Mouse (Mus musculus) naive thymus-derived CD4-positive, alpha-beta T cell, adult 2 months (primary cell): ENCODE measurements around the gene Gcfc2.
A peak's percentile ranks its signal among the peaks of the same experiment; 100 is the strongest.

Experiments
- DNase-seq: peaks from one replicate; pipeline ENCODE4 v3.0.0-alpha.2; 2011; ENCODE audit warnings: low read depth

The Gcfc2 gene

GRCm38 (mm10) chr6:81923523-81924142, at the start of gene Gcfc2:
Gcfc2 (plus strand) TSS chr6:81923669.
- peak; percentile 95 for DNase-seq

DNA sequence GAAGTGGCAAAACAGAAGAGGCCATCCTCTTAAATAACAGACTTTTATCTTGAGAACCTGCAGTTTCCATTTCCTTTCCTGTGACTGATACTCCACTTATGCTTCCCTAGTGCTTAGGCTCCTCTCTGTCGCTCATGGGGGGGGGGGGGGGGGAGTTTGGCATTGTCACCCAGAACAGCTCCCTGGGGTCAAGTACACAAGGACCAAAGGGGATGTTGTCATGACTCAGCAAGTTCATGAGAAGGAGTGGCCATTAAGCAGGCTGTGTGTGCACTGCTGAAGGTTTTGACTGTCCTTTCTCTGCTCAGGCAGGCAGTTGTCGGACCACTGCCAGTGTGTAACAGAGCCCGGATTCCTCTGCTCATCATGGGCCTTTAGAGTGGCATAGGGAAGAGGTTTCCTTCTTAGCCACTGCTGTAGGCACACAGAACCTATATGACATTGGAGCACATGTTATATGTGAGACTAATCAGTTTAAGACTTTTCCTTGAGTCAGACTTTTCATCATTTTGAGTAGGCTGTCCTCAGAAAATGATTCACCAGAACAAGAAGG, 27.7 kb upstream of the Gcfc2 start:
- no peak for DNase-seq

GRCm38 (mm10) chr6:81910302-81910855, 13.1 kb upstream of the Gcfc2 start:
- DNase-seq, result no peak

DNA sequence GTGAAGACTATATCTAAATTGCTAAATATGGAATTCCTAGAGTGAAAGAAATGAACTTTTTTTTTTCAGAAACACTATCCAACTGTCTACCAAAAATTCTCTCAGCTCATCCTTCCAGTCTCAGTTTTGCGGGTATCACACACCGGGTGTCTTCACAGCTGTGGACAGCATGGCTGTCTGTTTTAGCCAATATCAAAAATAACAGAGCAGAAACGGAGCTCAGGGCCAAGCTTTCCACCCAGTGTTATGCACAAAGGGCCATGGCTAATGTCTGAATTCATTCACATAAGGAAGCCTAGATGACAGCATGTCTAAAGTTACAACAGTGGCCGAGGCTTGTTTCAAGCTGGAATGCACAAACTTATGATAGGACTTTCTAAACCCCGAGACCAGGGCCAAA, 12.2 kb upstream of the Gcfc2 start:
- no peak for DNase-seq

- no peak for DNase-seq
Observed at GRCm38 (mm10) chr6:81911713-81912112, 11.8 kb upstream of the Gcfc2 start.

- no peak for DNase-seq
Observed at GRCm38 (mm10) chr6:81912177-81912576, 11.3 kb upstream of the Gcfc2 start.

DNA sequence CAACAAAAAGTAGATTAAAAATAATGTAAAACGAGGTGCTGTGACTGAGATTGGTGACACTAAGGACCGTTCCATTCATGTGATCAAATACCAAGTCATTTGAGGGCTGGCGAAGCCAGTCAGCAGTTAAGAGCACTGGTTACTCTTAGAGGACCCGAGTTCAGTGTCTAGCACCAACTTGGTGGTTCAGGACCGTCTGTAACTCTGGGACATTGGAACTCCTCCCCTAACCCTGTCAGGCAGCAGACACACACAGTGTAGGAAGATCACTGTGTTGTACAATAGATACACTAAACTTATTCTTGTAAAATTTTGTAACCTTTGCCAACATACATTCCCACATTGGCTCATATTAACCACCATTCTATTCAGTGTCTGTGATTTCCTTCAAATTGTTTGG, 835 bp downstream of the Gcfc2 start:
- peak; percentile 5 for DNase-seq

DNA sequence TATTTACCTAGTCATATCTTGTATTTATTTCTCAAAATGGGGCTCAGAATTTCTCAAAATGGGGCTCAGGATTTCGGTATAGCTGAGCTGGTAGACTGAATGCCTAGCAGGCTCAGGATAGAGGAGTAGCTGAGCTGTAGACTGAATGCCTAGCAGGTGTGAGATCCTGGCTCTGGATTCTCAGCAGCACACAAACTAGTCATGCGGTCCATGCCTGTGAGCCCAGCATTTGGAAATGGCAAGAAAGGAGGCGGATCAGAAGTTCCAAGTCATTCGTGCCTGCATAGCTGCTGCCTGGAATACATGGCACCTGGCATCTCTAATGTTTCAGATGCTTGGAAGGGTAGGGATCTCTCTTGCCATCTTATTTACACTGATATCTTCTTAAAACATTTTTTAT, 5.9 kb downstream of the Gcfc2 start:
- DNase-seq, result no peak

DNA sequence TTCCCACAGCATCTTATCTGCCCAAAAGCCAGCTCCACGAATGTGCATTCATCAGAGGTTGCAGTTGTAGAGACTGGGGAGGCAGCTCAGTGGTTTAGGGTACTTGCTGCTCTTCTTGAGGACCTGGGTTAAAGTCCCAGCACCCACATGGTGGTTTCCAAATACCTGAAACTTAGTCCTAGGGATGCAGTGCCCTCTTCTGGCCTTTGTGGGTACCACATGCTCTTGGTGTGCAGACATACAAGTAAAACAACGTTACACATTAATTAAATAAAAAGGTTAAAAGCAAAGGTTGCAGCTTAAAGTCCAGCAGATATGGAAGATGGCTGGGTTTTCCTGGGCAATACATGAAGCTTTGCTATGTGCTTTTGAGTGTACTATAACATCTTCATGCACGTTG, 9.8 kb downstream of the Gcfc2 start:
- DNase-seq, result peak; percentile 14

DNA sequence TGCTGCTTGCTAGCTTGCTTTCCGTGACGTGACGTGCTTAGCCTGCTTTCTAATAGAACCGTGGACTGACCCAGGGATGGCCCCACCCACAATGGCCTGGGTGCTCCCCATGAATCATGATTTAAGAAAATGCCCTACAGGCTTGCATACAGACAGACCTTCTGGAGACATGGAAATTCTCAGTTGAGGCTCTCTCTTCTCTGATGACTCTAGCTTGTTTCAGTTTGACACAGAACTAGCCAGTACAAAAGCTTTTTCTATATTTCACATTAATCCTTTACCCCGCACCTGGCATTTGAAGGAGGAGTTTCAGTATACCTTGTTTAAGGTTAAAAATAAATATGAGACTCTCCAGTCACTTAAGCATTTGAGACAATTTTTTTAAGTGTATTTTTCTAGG, 18.2 kb downstream of the Gcfc2 start:
- DNase-seq, result no peak

DNA sequence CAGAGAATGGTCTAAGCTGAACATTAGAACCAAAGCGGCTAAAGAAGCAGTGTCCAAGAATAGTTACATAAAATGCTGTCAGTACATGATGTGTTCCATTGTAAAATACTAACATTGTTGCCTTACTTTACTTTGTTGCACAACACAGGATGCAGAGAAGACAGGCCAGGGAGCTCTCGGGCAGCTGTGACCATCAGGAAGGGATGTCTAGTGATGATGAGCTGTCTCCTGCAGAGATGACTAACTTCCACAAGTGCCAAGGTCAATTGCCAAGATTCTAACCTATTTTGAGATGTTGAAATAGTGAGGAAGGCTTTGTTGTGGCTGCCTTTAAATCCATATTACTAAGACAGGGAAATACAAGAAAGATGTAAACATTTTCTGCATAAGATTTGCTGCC, 19.8 kb downstream of the Gcfc2 start:
- DNase-seq, result no peak

DNA sequence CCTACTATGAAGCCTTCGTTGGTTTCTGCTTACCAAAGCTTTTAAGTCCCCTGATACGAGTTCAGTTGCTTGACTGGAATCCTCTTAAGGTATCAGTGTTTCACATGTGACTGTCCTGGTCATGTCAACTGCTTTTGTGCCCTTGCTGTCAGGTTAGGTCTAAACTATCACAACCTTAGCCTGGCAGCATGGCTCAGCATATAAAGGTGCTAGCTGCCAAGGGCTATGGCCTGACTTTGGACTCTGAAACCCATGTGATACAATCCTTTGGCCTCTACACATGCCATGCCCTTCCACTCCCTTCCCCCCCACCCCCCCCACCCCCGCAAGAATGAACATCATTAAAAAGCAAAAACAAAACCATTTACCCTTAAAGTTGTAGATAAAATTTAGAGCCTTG, 21.0 kb downstream of the Gcfc2 start:
- no peak for DNase-seq

DNA sequence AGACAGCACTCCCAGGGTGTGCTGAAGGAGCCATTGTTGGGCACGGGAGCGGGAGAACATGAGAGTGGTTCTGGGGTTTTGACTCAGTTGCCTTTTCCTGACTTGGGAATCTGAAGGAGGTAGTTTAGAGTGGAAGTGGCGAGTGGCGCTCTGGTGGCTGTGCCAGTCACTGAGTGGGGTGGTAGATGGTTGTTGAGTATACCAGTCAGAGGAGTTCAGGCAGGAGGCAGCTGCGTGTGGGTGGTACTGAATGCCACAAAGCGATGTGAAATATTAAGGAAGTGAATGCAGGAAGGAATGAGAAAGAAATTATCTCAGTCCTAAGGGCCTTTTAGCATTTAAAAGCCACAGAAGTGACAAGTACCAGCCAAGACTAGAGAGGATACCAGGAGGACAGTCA, 23.4 kb downstream of the Gcfc2 start:
- DNase-seq, result no peak

DNA sequence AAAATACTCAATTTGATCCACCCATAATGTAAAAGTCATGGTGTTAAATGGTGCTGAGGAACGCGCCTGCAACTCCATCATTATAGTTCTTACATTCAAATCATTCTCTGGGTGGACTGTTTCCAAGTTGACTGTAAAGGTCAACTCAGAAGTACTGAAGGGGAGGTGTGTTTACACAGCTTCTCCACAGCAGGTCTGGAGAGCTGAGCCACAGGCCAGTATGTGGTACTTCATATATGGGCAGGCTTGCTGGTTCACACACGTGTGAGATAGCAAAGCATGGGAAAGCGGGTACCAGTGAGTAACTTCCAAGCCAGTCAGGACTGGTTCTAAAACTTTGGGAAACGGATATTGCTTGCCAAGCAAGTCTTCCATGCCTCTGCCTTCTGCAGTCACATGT, 31.7 kb downstream of the Gcfc2 start:
- no peak for DNase-seq

DNA sequence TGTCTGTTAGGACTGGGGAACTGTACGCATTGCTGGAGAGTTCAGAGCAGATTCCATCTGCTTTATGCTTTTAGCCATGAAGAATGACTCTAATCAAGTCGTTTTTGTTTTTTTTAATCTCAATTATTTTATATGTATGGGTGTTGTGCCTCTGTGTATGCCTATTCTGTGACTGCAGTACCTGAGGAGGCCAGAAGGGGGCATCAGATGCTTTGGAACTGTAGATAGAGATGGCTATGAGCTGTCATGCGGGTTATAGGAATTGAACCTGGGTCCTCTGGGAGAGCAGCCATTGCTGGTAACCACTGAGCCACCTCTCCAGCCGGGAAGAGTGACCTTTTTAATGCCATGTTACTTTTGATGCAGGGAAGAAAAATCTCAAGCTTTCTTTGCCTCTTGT, 32.9 kb downstream of the Gcfc2 start:
- DNase-seq, result peak; percentile 36

DNA sequence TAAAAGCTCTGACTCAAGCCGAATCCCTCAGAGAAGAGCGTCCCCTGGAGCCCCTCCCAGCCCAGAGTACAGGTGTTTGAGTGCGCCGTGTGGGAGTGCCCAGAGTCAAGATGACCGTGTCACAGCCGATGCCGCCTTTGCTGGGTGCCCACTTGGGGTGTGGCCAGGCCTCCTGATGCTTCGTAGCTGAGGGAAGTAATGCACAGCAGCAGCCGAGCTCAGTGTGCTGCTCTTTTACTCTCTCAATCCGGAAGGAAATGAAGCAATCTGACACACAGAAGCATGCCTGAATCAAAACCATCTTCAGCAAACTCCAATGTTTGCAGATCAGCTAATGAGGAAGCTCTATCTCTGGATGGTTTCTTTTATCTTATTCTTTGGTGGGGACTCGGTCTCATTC, 34.5 kb downstream of the Gcfc2 start:
- DNase-seq, result no peak

DNA sequence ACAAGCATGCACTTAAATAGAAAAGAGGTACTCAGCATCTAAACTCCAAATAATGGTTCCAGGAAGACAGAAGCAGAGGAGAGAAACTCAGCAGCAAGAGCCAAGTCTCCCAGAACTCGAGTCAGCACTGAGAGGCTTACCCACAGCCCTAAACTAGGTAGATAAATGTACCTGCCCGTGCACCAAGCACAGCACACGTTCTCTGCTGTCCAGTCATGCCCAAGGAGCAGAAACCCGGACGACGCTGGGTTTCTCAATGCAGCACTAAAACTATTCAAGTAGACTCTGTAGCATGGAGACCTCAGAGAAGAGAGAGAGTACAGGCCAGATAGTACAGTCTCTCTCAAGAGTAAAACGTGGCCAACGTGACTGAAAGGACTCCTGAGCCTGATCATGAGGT, 36.4 kb downstream of the Gcfc2 start:
- DNase-seq, result no peak

DNA sequence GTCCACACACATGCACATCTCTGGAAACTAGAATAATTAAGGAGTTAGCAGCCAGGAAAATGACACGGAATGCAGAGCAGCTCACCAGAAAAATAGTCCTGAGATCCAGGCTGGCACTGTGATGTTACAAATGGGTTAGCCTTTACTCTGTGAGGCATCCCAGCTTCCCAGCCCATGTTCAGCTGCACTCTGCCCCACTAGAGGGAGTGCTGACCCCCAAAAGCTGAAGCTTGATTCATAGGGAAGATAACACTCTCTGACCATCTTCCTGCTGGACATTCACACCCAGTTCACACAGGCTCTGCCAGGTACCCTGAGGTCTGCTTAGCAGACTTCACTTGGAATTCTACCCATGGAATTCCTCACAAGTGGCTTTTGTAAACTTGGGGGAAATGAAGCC, 36.8 kb downstream of the Gcfc2 start:
- DNase-seq, result no peak

DNA sequence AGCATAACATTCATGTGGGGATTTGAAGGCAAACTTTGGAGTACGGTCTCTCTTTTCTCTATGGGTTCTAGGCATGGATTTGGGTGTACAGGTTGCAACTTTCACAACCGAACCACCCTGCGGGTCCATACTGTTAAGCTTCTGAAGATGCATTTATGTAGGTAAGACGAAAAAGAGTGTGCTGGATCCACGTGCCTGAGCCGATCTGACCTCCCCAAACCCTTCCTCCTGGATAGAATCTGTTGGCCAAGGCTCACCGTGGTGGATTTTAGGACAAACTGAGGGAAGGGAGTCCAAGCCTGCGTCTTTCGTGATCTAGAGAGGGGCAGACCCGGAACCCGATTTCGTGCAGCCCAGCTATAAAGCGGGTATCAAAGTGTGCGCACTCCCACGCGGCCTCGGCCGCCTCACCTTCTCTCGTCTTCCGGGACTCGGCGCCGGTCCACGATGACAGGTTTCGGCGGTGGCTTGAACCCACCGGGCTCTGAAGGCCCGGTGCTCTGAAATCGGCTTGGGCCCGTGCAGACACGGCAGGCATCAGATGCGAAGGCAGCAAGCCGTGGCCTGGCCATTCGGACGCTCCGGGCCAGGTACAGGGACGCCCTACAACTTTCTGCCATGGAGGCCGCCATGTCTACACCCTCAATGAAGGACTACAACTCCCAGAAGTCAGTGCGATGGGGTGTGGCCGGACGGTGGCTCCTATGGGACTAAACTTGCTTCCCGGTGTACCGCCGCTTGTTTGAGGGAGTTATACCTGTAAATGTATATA, 42.0 kb downstream of the Gcfc2 start, which contains the start of gene Mrpl19:
Mrpl19 (minus strand) TSS at position 663 of the 772 bp plus-strand sequence.
- DNase-seq, result peak; percentile 92

DNA sequence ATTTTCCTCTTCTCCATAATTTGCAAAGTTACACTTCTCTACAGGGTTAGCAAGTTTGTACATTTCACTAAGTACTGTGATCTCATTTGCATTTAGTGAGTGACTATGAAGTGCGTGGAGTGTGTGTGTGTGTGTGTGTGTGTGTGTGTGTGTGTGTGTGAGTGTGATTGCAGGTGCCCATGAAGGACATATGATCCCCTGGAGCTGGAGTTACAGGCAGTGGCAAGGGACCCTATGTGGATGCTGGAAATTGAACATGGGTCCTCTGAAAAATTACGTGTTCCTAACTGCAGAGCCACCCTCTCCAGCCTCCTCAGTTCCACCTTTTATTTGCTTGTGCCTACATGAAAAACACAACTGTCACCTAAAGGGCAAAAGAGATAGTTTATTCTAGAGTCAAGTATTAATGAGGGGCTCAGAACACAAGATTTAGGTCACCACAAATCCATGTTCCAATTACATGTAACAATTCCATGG, 42.6 kb downstream of the Gcfc2 start:
- DNase-seq, result no peak

DNA sequence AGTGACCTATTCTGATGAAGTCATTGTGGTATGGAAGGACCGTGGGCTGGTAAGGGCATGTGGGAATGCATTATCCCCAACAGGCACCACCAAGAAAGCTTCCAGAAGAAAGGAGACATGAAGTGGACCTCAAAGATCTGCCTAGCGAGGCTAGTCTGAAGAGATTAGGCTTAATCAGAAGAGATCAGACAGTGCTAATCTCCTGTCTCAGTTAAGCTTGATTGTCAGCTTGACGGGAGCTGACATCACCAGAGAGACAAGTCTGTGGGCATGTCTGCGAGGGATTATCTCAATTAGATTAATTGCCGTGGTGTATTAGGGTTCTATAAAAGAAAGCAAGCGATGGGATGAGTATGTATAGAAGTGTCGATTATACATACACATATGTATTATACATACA, 47.7 kb downstream of the Gcfc2 start:
- DNase-seq, result no peak

DNA sequence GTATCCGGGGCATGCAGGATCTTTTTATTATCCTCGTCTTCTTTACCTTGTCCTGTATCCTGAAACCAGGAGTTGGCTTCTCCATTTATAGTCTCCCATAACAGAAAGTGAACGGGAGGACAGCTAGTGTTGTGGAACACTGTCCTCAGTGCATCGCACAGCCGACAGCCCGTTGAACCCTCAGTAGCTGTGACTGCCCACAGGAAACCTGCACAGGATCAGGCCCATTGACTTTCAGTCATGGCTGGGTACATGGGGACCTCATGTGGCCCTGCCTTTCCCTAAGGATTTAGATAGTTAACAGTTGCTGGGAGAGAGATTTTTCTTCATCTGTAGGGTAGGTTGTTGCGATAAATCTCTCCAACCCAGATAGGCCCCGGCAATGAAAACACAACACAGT, 49.1 kb downstream of the Gcfc2 start:
- DNase-seq, result no peak

DNA sequence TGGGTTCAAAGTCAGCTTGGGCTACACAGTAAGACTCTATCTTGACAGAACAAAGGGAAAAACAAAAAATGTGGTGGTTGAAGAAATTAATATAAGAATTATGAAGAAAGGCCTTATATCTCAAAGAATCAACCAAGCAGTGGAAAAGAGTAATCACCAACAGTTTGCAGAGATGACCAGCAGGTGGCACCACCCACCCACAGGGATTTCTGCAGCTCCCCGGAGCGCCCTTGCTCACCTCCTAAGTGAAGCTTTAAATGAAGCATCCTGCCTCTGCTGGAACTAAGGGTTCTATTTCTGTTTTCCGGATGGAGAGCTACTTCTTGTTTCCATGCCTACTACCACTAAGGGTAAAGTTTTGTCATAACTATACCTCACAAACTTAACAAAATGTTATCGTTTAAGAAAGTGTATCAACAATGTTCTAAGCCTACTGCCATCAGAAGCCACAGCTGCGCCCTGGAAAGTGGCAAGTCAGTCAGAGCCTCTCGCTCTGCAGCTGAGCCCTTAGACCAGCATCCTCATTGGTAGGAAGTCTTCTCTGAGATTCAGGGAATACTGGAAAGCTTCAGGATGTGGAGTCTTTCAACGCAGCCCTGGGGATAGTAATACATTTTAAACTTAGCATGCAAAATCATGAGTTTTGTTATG, 52.6 kb downstream of the Gcfc2 start:
- DNase-seq, result peak; percentile 72
